Mouse (Mus musculus) ES-E14 (cell line): ENCODE results near the gene Tmem196.

Source experiments
- CHD2 ChIP-seq: IDR thresholded peaks from 2 replicates; pipeline ENCODE4 v1.6.1; 2014; ENCODE audit warnings: mild to moderate bottlenecking, low read depth, low read length, inconsistent platforms
- HCFC1 ChIP-seq: IDR thresholded peaks from 2 replicates; pipeline ENCODE4 v1.6.1; 2012; ENCODE audit warnings: low read length, inconsistent platforms, borderline replicate concordance; ENCODE audit not compliant: insufficient read depth
- MAFK ChIP-seq: IDR thresholded peaks from 2 replicates; pipeline ENCODE4 v1.6.1; 2014; ENCODE audit warnings: mild to moderate bottlenecking, low read depth, low read length, inconsistent platforms; ENCODE audit not compliant: insufficient read depth
- ZNF384 ChIP-seq: IDR thresholded peaks from 2 replicates; pipeline ENCODE4 v1.6.1; 2012; ENCODE audit warnings: low read depth, low read length, inconsistent platforms

DNA sequence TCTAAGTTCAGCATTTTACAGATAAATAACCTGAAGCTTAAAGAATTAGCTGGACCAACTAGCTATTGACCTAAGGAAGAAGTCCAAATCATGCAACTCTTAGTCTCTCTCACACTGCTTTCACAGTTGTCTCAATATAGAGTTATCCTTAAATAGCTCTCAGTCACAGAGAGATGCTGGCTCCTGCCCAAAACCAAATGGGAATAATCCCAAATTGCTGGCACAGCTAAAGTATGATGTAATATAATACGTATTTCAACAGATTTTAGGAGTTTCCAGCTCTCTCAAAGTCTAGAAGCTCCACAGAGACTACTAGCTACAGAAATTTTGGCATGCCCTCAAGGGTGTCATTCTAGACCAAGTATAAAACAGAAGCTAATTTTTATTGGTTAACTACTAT is 15.1 kb downstream of the Tmem196 start:
- TF ChIP-seq CHD2 (no peak), MAFK (no peak), ZNF384 (no peak), HCFC1 (no peak)
